Mouse (Mus musculus) kidney, postnatal 0 days (tissue): ENCODE data around the gene Matn1. TPM values are rescaled to one million over a fixed set of nuclear protein-coding genes. Genes with fewer than 3 reads are reported as not detected.

Experiments
- ATAC-seq: fragments of 200-750 bp; cut with Nextera tagmentation; replicated peaks from 2 replicates; pipeline ENCODE4 v1.8.0; 2017; ENCODE audit warnings: low read depth, moderate number of reproducible peaks, moderate TSS enrichment, moderate library complexity; ENCODE audit not compliant: low FRiP score
- DNase-seq: peaks from one replicate; pipeline ENCODE4 v3.0.0-alpha.2; 2016; ENCODE audit warnings: low spot score
- H3K27ac ChIP-seq: fragments of 300-500 bp; sonication (generic); 2 replicates; pipeline ENCODE4 v1.5.1; 2014; ENCODE audit warnings: mild to moderate bottlenecking
- H3K27me3 ChIP-seq: fragments of 300-500 bp; sonication (generic); 2 replicates; pipeline ENCODE4 v1.6.1; 2014; ENCODE audit warnings: low read length, mixed read lengths; ENCODE audit not compliant: insufficient read depth
- H3K36me3 ChIP-seq: fragments of 300-500 bp; sonication (generic); 2 replicates; pipeline ENCODE4 v1.6.1; 2014; ENCODE audit warnings: low read length, mixed read lengths; ENCODE audit not compliant: insufficient read depth
- H3K4me1 ChIP-seq: fragments of 300-500 bp; sonication (generic); replicated peaks from 2 replicates; pipeline ENCODE4 v1.6.1; 2014; ENCODE audit warnings: antibody characterized with exemption, low read length, mixed read lengths; ENCODE audit not compliant: insufficient read depth
- H3K4me2 ChIP-seq: fragments of 300-500 bp; sonication (generic); 2 replicates; pipeline ENCODE4 v1.6.1; 2014; ENCODE audit warnings: mild to moderate bottlenecking, low read length, moderate library complexity, mixed read lengths
- H3K4me3 ChIP-seq: fragments of 300-500 bp; sonication (generic); replicated peaks from 2 replicates; pipeline ENCODE4 v1.5.1; 2014; ENCODE audit warnings: low read depth, low read length
- H3K9ac ChIP-seq: fragments of 300-500 bp; sonication (generic); 2 replicates; pipeline ENCODE4 v1.6.1; 2014; ENCODE audit warnings: low read depth, low read length
- H3K9me3 ChIP-seq: fragments of 300-500 bp; sonication (generic); replicated peaks from 2 replicates; pipeline ENCODE4 v1.6.1; 2016; ENCODE audit warnings: low read length, inconsistent platforms, mixed read lengths
- CTCF ChIP-seq: IDR thresholded peaks from 2 replicates; pipeline ENCODE4 v1.5.1; 2016; ENCODE audit warnings: antibody characterized with exemption, low read depth, mild to moderate bottlenecking, moderate library complexity
- WGBS: fragments of 180-500 bp; shearing (Covaris S2); extraction: QIAGEN DNeasy Blood & Tissue Kit; methylation state at CpG from one replicate; pipeline ENCODE4 v1.1.7; 2014; 5-methylcytosine and 5-hydroxymethylcytosine counted together
- polyA plus RNA-seq: library from polyadenylated mRNA; unstranded; fragments of >200 nt; fragmentation: Nextera tagmentation; extraction: Ambion mirVana; gene quantifications from 2 replicates; pipeline ENCODE4 v1.2.1, GENCODE M21; 2015

Matn1 gene
- polyA plus RNA-seq, 1 experiment from 2014 or later: 0.29 TPM

DNA sequence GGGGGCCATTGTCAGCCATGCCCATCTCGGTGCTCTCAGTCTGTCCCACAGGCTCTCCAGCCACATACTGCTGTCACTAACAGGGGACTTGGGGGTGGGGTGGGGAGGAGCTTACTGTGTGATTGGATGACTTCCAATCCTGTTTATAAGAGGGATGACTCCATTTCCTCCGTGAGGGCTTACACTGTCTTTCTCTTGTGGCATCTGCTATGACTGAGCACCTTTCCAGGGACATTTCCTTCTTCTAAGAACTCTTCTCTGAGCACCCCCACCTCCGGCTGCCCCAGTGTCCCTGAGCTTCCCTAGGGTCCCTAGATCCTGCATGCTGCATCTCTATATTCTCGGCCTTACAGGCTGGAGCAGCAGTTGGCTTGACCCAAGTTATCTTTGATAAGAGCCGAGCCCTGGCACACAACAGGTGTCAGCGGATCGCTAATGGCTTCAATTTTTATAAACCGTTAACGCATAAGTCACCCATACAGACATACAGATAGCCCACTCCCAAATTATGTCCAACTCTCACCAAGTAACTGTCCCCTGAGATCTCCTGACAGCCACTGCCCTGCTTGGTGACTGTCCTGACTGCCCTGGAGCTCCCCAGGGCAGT is 24.3 kb upstream of the Matn1 start:
- H3K27ac ChIP-seq: no peak overlapping the region; the same call in 1 of the 2 replicates
- no peak for ATAC-seq
- H3K4me1 ChIP-seq: peaks cover 5% of the 10 kb centered on the region; the same call in 1 of the 2 replicates
- H3K4me3 ChIP-seq: no peak overlapping the region
- WGBS: 61% methylated on average over 9 of the region's 9 CpGs
- no peak for TF ChIP-seq CTCF
- no peaks in the 10 kb centered on the region for H3K9me3 ChIP-seq
- no peaks in the 10 kb centered on the region for H3K36me3 ChIP-seq
- H3K27me3 ChIP-seq: no peaks in the 10 kb centered on the region
- H3K4me2 ChIP-seq: no peak overlapping the region
- no peak overlapping the region for H3K9ac ChIP-seq
- DNase-seq: no peak

DNA sequence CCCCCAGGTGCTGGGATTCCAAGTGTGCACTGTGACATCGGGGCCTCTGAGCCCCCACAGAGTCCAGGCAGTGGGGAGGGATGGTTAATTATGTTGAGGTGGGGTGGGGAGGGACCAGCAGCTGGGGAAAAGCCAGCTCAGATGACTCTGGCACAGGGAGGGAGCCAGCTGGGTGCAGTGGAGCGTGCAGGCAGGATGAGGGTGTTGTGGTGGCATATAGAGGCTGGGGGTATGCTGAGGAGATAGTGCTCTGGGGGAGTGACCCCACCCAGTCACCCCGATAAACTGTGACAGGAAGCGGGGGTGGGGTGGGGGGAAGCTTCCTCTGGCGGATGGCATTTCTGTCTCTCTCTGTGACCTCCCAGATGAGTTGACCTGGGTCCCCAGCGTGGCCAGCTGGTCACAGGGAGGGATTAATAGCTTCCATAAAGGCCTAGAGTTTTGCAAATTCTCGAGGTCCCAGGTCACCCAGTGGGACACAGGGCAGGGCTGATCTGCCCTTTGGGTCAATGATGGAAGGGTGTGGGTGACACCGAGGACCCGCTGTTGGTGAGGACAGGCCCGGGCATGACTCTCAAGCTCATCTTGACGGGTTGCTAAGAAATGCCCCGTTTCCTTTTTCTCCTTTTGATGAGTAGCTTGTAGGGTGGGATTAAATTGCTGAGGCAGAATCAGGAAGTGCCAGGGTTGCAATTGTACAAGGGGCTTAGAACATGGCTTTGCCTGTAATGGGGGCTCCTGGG is 23.1 kb upstream of the Matn1 start:
- H3K27me3 ChIP-seq: no peaks in the 10 kb centered on the region
- DNase-seq (peak; percentile 70), ATAC-seq (peak; percentile 88)
- H3K27ac ChIP-seq: no peak overlapping the region
- H3K4me2 ChIP-seq: no peak overlapping the region
- no peak for TF ChIP-seq CTCF
- no peaks in the 10 kb centered on the region for H3K9me3 ChIP-seq
- H3K9ac ChIP-seq: no peak overlapping the region
- peaks cover 5% of the 10 kb centered on the region; the same call in 1 of the 2 replicates for H3K4me1 ChIP-seq
- H3K4me3 ChIP-seq: no peak overlapping the region
- H3K36me3 ChIP-seq: no peaks in the 10 kb centered on the region
- 17% methylated on average over 12 of the region's 12 CpGs for WGBS

DNA sequence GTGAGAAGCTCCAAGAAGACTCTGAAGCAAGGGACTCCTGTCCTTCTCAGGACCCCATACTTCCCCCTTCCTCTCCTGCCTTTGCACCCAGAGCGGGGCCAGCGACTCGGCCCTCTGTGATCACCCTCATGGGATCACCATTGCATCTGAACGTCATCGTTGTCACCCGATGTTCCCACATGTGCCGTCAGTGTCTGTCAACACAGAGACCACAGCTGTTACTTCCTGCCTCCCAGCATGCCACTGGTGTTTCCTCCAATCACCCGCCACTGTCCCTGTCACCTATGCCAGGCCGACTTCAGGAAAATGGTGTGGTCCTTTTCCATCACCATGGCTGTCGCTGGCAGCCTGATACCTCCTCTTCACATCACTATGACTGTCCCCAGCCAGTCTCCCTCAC is 22.2 kb upstream of the Matn1 start:
- Histone ChIP-seq H3K4me2 (no peak overlapping the region), H3K27ac (no peak overlapping the region), H3K4me1 (peaks cover 5% of the 10 kb centered on the region; the same call in 1 of the 2 replicates), H3K36me3 (no peaks in the 10 kb centered on the region), H3K9ac (no peak overlapping the region), H3K9me3 (no peaks in the 10 kb centered on the region), H3K27me3 (no peaks in the 10 kb centered on the region), H3K4me3 (no peak overlapping the region)
- DNase-seq (no peak), ATAC-seq (no peak)
- WGBS: 67% methylated on average over 10 of the region's 10 CpGs
- TF ChIP-seq CTCF: no peak

DNA sequence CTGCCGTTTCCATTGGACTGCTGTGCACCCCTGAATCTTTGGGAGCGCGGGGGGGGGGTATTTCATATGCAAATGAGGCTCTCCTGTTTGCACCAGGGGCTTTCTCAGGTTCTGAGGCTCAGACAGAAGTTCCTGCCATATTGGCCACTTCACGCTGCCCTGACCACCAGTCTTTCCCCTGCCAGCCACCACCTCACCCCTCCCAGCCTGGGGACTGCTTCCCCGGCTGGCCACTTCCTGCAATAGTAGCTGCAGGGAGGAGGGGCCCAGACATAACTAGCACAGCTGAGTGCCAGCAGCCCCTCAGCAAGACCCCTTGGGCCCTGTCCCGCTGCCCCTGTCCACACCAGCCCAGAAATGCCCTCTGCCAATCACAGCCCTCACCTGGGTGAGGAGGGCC is 17.9 kb upstream of the Matn1 start:
- no peak overlapping the region for H3K9ac ChIP-seq
- H3K36me3 ChIP-seq: no peaks in the 10 kb centered on the region
- no peak for DNase-seq
- H3K27me3 ChIP-seq: no peaks in the 10 kb centered on the region
- no peak for TF ChIP-seq CTCF
- no peak for ATAC-seq
- no peaks in the 10 kb centered on the region for H3K9me3 ChIP-seq
- H3K27ac ChIP-seq: no peak overlapping the region
- no peak overlapping the region for H3K4me3 ChIP-seq
- 54% methylated on average over 6 of the region's 6 CpGs for WGBS
- H3K4me1 ChIP-seq: no peaks in the 10 kb centered on the region
- no peak overlapping the region for H3K4me2 ChIP-seq

DNA sequence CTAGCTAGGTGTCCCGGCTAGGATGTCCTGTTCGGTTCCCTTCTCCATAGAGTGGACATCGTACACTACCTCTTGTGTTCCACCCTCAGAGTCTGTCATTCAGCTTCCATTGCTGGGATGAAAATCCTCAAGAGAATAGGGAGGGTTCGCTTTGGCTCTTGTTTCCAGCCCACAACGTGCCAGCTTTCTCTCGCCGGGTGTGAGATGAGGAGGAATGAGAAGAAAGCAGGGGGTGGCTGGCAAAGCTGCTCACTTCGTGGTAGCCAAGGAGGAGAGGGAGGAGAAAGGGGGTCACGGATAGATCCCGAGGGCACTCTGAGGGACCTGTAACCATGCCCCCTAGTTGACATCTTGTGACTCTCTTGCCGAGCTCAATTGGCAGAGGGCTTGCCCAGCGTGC is 16.4 kb upstream of the Matn1 start:
- no peak for DNase-seq
- Histone ChIP-seq H3K36me3 (no peaks in the 10 kb centered on the region), H3K9me3 (no peaks in the 10 kb centered on the region), H3K4me1 (no peaks in the 10 kb centered on the region), H3K4me2 (no peak overlapping the region), H3K4me3 (no peak overlapping the region), H3K9ac (no peak overlapping the region), H3K27ac (no peak overlapping the region), H3K27me3 (no peaks in the 10 kb centered on the region)
- TF ChIP-seq CTCF: no peak
- 82% methylated on average over 12 of the region's 12 CpGs for WGBS
- no peak for ATAC-seq

DNA sequence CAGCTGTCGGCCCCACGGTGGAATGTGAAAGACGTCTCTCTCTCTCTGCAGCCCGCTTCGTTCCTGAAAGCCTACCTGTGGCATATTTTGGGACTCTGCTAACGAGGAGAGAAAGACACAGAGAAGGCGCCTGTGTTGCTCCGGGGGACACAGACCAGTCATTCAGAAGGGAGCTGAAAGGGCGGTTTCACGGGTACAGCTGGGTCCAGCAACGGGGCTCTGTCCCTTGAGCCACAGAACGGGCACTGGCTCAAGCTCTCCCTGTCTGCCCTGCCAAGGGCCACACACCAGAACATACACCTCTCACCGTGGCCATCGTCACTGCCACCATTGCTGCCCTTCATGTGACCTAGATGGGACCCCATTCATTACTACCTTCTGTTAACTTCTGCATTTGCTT is 1.5 kb upstream of the Matn1 start:
- no peak overlapping the region for H3K4me3 ChIP-seq
- no peaks in the 10 kb centered on the region for H3K27me3 ChIP-seq
- H3K4me2 ChIP-seq: no peak overlapping the region
- no peak overlapping the region for H3K27ac ChIP-seq
- no peak for TF ChIP-seq CTCF
- H3K9ac ChIP-seq: no peak overlapping the region
- H3K36me3 ChIP-seq: no peaks in the 10 kb centered on the region
- no peaks in the 10 kb centered on the region for H3K9me3 ChIP-seq
- DNase-seq: no peak
- WGBS: 66% methylated on average over 14 of the region's 14 CpGs
- no peak for ATAC-seq
- no peaks in the 10 kb centered on the region for H3K4me1 ChIP-seq
